Mouse (Mus musculus) thymus, adult 2 months (tissue): ENCODE measurements around the gene Negr1. TPM values are rescaled to one million over a fixed set of nuclear protein-coding genes. Genes with fewer than 3 reads are reported as not detected.

Experiments used
- DNase-seq: peaks from one replicate; pipeline ENCODE4 v3.0.0; 2021
- H3K27ac ChIP-seq: fragments of 200-500 bp; 2 replicates; pipeline ENCODE4 v1.5.1; 2012; ENCODE audit warnings: low read length, control low read depth; ENCODE audit not compliant: control insufficient read depth, insufficient read depth
- H3K27me3 ChIP-seq: fragments of 200-500 bp; 2 replicates; pipeline ENCODE4 v1.6.1; 2012; ENCODE audit warnings: mild to moderate bottlenecking, low read length, moderate library complexity, mixed read lengths; ENCODE audit not compliant: control insufficient read depth, insufficient read depth
- H3K36me3 ChIP-seq: fragments of 200-500 bp; 2 replicates; pipeline ENCODE4 v1.6.1; 2012; ENCODE audit warnings: mild to moderate bottlenecking, low read length, moderate library complexity; ENCODE audit not compliant: control insufficient read depth, insufficient read depth
- H3K4me1 ChIP-seq: fragments of 200-500 bp; replicated peaks from 2 replicates; pipeline ENCODE4 v1.6.1; 2012; ENCODE audit warnings: low read length; ENCODE audit not compliant: control insufficient read depth, insufficient read depth
- H3K4me3 ChIP-seq: fragments of 200-500 bp; 2 replicates; pipeline ENCODE4 v1.5.1; 2012; ENCODE audit warnings: mild to moderate bottlenecking, low read length, control low read depth, moderate library complexity; ENCODE audit not compliant: control insufficient read depth, insufficient read depth
- CTCF ChIP-seq: fragments of 200-500 bp; IDR thresholded peaks from 2 replicates; pipeline ENCODE4 v1.5.1; 2012; ENCODE audit warnings: mild to moderate bottlenecking, control low read depth, low read length, moderate library complexity, borderline replicate concordance; ENCODE audit not compliant: control insufficient read depth, poor library complexity, insufficient read depth; ENCODE audit errors: extremely low read depth
- POLR2A ChIP-seq: fragments of 200-500 bp; IDR thresholded peaks from 2 replicates; pipeline ENCODE4 v1.6.1; 2012; ENCODE audit warnings: mild to moderate bottlenecking, low read length, control low read depth, moderate library complexity; ENCODE audit not compliant: control insufficient read depth, poor library complexity, insufficient read depth; ENCODE audit errors: extremely low read depth
- WGBS: fragments of 180-500 bp; shearing (Covaris S2); methylation state at CpG from one replicate; pipeline ENCODE4 v1.1.7; 2018; 5-methylcytosine and 5-hydroxymethylcytosine counted together
- polyA plus RNA-seq: library from polyadenylated mRNA; depleted of rRNA; stranded (reverse); fragments of >200 nt; gene quantifications from 2 replicates; pipeline ENCODE4 v1.2.3, GENCODE M21; 2012

The Negr1 gene
- polyA plus RNA-seq, 1 experiment = 0.67 TPM

DNA sequence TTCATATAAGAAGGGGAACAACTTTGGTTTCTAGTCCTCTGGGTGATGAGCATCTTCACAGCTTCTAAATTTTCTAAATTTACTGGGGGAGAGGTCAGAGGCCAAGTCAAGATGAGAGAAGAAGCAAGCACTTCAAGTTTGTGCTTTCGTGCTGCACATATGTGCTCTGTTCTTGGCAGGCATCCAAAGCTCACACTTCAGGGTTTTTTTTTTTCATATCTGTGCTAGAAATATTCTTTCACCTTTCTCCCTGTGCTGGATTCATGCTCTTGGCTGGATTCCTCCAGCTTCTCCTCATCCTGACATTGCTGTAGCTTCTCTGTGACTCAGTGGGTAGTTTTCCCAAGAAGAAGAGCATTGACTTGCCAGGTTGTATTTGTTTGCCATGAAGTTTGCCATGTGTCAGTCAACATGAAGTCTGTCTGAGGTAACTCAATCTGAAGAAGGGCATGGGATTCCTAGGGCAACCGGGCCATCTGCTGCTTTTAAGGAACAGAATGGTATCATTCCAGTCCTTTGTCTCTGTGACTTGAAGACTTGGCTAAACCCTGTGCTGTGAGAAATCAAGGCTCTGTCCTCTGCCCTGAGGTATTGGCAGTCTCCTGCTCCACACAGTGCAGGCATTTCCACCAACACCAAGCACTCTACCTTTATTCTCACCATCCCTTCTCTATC, 204.7 kb downstream of the Negr1 start:
- H3K27ac ChIP-seq = no peak overlapping the region
- H3K27me3 ChIP-seq = no peaks in the 10 kb centered on the region
- 60% methylated on average over 2 of the region's 2 CpGs for WGBS
- no peak for TF ChIP-seq POLR2A
- no peak for TF ChIP-seq CTCF
- no peak overlapping the region for H3K4me3 ChIP-seq
- no peak for DNase-seq
- no peaks in the 10 kb centered on the region for H3K36me3 ChIP-seq
- H3K4me1 ChIP-seq = no peaks in the 10 kb centered on the region

DNA sequence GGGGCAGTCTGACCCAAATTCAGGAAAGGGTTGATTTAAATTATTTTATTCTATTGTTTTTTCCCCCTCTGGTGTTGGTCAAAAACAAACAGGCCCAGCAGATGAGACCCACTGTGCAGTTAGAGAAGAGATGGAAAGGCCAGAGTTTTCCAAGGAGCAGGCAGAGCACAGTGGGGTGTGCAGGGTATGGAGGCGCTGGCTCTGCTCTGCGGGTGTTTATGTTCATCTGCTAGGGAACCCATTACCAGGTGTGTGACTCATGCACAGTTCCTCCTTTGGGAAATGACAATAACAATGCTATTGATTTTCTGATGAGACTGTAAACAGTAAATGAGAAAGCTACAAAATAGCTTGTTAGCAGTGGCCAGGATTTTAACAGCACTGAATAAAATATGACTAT, 210.0 kb downstream of the Negr1 start:
- TF ChIP-seq POLR2A (no peak), CTCF (no peak)
- H3K36me3 ChIP-seq = no peaks in the 10 kb centered on the region
- 94% methylated on average over 2 of the region's 2 CpGs for WGBS

DNA sequence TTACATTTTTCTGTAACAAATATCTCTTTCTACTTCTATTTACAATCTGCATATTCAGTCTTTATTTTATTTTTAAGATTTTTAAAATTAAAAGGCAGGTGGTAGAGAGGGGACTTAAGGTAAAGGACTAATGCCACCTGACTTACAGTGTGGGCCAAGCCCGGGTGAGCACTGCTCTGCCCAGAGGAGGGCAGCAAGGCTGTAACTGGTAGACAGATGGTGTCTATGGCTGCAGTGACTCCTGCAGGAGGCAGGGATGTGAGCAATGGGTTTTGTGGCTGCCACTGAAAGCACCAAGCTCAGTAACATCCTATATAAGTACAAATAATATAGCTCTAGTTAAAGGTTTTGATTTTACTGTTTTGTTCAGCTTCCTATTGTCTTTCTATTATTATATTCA, 210.5 kb downstream of the Negr1 start:
- H3K4me1 ChIP-seq = no peaks in the 10 kb centered on the region
- 53% methylated on average over 1 of the region's 1 CpGs for WGBS
- H3K27me3 ChIP-seq = no peaks in the 10 kb centered on the region
- no peaks in the 10 kb centered on the region for H3K36me3 ChIP-seq
- TF ChIP-seq POLR2A = no peak
- no peak for TF ChIP-seq CTCF
- DNase-seq = no peak
- no peak overlapping the region for H3K27ac ChIP-seq
- no peak overlapping the region for H3K4me3 ChIP-seq

More for the DNA sequence above, 210.0 kb downstream of the Negr1 start:
- H3K4me1 ChIP-seq = no peaks in the 10 kb centered on the region
- H3K4me3 ChIP-seq = no peak overlapping the region
- no peak for DNase-seq
- H3K27me3 ChIP-seq = no peaks in the 10 kb centered on the region
- H3K27ac ChIP-seq = no peak overlapping the region

DNA sequence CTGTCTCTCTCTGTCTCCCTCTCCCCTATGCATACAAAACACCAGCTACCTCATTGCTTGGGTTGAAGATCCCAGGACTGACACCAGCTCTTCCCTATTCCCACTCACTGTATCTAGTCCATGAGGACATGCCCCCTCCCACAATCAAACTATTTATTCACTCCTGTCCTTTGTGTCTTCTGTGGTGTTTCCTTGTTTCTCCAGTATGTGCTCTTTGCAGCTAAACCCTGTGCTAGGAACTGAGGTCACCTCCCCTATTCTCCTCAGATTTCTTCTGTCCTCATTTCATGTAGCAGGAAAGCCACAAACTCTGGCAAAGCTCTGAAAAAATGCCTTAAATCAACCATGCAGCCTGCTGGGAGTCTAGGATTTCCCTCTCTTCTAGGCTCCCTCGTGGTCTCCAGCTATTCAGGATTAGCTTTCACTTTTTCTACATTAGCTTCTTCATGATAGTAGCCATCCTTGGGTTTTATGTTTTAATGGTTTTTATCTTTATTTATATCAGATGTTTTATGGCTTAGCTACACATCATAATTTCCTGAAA, 222.8 kb downstream of the Negr1 start:
- WGBS = 28% methylated on average over 1 of the region's 1 CpGs
- Histone ChIP-seq H3K36me3 (no peaks in the 10 kb centered on the region), H3K4me3 (no peak overlapping the region), H3K4me1 (no peaks in the 10 kb centered on the region), H3K27me3 (no peaks in the 10 kb centered on the region), H3K27ac (no peak overlapping the region)
- TF ChIP-seq POLR2A (no peak), CTCF (no peak)
- no peak for DNase-seq

DNA sequence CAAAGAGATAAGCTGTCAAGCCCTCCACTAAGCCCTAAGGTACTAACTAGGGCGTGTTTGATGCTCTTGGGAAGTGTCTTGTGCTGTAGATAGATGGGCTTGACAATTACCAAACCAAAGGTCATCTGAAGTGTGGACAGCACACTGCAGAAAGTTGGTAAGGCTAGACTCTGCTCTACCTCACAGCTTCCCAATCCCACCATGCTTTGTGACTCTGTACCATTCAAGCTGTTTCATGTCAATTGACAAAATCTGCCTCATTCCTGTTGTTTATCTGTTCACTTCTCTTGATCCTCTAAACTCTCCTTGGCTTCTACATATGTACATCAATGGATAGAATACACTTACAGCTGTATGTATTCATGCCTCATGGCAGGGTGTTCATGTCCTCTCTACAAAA, 224.8 kb downstream of the Negr1 start:
- Histone ChIP-seq H3K4me3 (no peak overlapping the region), H3K27me3 (no peaks in the 10 kb centered on the region), H3K27ac (no peak overlapping the region), H3K4me1 (no peaks in the 10 kb centered on the region), H3K36me3 (no peaks in the 10 kb centered on the region)
- DNase-seq = no peak
- TF ChIP-seq CTCF = no peak
- no peak for TF ChIP-seq POLR2A
- WGBS = 77% methylated on average over 1 of the region's 1 CpGs

DNA sequence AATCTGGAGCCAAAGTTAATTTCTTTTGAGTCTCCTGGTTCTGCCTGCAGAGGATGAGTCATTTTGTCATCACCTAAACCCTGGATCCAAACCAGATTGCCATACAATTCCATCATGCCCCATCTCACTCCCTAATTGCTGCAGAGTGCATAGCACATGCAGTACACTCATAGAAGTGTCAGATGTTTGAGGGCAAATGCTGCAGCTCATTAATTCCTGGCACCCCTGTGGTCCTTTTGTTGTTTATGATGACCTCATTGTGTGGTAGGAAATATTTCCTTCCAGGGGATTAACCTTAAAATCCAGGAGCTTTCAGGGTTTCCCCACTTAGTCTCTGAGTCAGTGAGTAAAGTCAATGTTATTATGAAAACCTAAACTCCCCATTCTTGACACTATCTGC, 229.6 kb downstream of the Negr1 start:
- TF ChIP-seq CTCF = no peak
- no peak for TF ChIP-seq POLR2A
- no peaks in the 10 kb centered on the region for H3K27me3 ChIP-seq
- DNase-seq = no peak
- no peak overlapping the region for H3K4me3 ChIP-seq
- no peaks in the 10 kb centered on the region for H3K4me1 ChIP-seq
- no peak overlapping the region for H3K27ac ChIP-seq
- H3K36me3 ChIP-seq = no peaks in the 10 kb centered on the region

DNA sequence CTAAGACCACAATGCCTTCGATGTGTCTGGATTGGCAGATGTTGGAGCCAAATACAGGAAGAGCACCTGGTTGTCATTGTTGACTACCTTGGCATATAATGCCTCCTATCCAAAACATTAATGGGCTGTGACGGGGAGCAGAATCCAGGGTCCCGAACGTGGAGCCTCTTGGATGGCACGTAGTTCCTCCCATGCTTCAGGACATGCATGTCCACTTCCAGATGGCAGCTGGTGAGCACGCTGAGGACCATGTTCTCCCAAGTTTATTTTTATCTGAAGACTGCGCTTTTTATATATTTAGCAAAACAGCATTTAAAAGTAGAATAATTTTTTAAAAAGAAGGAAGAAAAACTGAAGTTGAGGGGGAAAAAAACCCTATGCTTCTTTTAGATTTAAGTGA, 231.1 kb downstream of the Negr1 start:
- TF ChIP-seq CTCF = no peak
- no peak for TF ChIP-seq POLR2A
- H3K4me1 ChIP-seq = no peaks in the 10 kb centered on the region
- WGBS = 95% methylated on average over 7 of the region's 7 CpGs

More for the DNA sequence above, 231.1 kb downstream of the Negr1 start:
- no peaks in the 10 kb centered on the region for H3K36me3 ChIP-seq
- no peaks in the 10 kb centered on the region for H3K27me3 ChIP-seq
- no peak overlapping the region for H3K4me3 ChIP-seq
- no peak overlapping the region for H3K27ac ChIP-seq
- DNase-seq = no peak
